Mouse (Mus musculus): ENCODE data around the gene Os9.

Os9 gene

DNA sequence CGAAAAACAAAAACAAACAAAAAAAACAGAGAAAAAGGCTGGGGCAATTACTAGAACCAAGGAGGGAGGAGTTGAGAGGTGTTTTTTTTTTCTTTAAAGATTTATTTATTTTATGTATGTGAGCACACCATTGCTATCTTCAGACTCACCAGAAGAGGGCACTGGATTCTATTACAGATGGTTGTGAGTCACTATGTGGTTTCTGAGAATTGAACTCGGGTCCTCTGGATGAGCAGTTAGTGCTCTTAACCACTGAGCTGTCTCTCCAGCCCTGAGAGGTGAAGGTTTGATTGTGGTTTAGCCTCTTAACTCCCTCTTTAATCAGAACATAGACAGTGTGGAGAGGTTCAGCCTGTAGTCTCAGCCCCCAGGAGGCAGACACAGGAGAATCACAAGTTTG, 5.9 kb downstream of the Os9 start:
- no peak for DNase-seq (ENCODE audit: low spot score in 2 of 2)

GRCm38 (mm10) chr10:127114408-127114807, 6.5 kb downstream of the Os9 start:
- no peak for DNase-seq (ENCODE audit: low spot score in 2 of 2)

DNA sequence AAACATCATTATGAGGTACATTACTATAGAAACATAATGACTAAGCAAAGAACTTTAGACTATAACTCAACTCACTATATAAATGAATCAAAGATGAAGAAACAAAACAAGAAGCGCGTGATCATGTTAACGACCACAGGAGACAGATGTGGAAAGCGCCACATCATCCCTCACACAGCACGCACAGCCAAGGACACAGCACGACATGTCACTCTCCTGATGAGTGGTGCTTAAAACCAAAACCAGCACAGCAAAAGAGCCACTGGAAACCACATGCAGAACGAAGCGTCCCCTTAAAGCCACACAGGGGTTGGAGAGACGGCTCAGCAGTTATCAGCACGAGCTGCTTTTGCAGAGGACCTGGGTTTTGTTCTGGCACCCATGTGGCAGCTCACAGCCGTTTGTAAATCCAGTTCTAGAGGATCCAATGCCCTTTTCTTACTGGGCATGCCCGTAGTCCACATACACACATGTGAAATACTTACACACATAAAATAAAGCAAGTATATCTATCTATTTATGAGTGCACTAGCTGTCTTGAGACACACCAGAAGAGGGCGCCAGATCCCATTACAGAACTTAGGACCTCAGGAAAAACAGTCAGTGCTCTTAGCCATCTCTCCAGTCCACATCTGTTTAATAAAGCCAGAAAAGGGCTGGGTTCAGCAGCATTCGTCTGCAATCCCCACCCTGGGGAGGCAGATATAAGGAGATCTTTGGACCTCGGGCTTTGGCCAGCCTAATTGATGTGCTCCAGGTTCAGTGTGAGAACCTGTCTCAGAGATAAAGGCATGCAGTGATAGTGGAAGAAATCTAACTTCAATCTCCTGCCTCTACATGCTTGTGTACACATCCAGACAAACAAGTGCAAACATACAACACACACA, 9.7 kb downstream of the Os9 start:
- DNase-seq (ENCODE audit: low spot score in 2 of 2): no peak

GRCm38 (mm10) chr10:127108262-127108583, 12.7 kb downstream of the Os9 start:
- DNase-seq (ENCODE audit: low spot score in 2 of 2): no peak

- no peak for DNase-seq (ENCODE audit: low spot score in 2 of 2)
Observed at GRCm38 (mm10) chr10:127107563-127108261, 13.2 kb downstream of the Os9 start.

DNA sequence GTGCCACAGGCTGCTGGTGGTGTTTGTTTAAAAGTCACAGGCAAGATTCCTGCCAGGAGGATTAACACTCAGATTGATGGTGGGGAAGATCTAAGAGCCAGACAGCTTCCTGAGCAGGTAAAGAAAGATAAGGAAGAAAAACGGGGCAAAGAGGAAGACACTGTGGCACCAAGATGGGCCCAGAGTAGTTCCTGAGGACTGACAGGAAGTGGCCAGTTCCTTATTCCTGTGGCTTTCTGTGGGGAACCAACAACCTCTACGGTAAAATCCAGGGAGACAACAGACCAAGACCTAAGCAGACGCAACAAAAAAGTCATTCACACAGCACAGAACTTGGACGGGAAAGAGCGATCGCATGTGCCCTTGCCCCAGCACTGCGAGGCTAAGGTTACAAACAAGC, 17.3 kb downstream of the Os9 start:
- DNase-seq (ENCODE audit: low spot score in 2 of 2): no peak

DNA sequence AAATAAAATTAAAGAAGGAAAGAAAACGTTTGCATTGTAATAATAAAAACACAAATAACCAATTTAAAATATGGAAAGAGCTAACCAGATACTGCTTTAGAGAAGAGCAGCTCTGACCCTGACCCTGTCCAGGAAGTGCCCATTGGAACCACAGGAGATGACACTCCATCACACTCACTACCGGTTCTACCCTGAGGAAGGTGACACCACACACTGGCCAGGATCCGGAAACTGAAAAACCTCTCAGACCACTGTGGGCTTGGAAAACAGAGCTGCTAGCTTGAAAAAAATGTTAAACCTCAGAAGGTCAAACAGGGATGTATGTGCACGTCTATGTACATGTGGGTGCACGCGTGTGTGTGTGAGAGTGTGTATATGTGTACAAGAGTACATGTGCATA, 19.8 kb downstream of the Os9 start:
- DNase-seq (ENCODE audit: low spot score in 2 of 2): no peak

GRCm38 (mm10) chr10:127100414-127100813, 20.5 kb downstream of the Os9 start:
- no peak for DNase-seq (ENCODE audit: low spot score in 2 of 2)

- DNase-seq (ENCODE audit: low spot score in 2 of 2): no peak
Observed at GRCm38 (mm10) chr10:127099868-127100267, 21.1 kb downstream of the Os9 start.

DNA sequence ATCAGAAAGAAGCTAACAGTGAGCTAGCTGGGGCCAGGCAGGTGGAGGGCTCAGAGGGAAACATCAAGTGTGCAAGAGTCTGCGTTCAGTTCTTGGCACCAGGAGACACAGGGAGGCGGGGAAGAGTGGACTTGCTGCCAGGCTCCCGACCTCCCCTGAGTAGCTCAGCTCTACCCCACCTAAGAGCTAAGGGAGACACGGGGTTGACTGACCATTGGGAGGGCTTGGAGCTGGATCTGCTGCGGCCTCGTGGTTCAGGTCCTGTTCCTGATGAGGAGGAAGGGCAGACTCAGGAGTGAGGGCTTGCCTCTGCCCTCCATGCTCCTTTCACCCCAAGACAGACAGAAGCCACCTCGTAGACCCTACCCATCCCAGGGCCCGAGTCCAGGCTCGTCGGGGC, 21.7 kb downstream of the Os9 start:
- DNase-seq (ENCODE audit: low spot score in 2 of 2): no peak

DNA sequence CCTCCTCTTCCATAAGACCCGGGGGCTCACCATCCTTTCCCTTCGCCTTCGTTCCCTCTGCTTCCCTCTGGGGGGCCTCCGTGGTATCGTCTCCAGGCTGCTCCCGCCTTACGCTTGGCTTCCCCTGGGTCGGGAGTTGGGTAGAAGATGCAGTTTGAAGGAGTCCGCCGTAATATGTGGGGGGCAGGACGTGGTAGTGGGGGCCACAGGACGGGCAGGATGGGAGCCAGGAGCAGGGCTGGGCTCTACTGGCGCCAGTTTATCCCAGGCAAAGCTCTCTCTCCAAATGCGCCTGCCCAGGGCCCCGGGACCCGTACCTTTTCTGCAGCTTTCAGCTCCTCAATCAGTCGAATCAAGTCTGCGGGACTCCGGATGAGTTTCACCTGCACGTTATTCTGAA, 22.4 kb downstream of the Os9 start:
- no peak for DNase-seq (ENCODE audit: low spot score in 2 of 2)

GRCm38 (mm10) chr10:127094382-127094802, 26.5 kb downstream of the Os9 start:
- peak; percentile 56 to 78 for DNase-seq (ENCODE audit: low spot score in 2 of 2)

GRCm38 (mm10) chr10:127092742-127093141, 28.2 kb downstream of the Os9 start:
- no peak for DNase-seq (ENCODE audit: low spot score in 2 of 2)

GRCm38 (mm10) chr10:127091507-127092396, 29.2 kb downstream of the Os9 start:
- DNase-seq (ENCODE audit: low spot score in 2 of 2): peak; percentile 60

GRCm38 (mm10) chr10:127090560-127091411, 30.1 kb downstream of the Os9 start:
- DNase-seq (ENCODE audit: low spot score in 2 of 2): peak; percentile 70 to 73

- DNase-seq (ENCODE audit: low spot score in 2 of 2): no peak
Observed at GRCm38 (mm10) chr10:127085633-127086032, 35.3 kb downstream of the Os9 start.

DNA sequence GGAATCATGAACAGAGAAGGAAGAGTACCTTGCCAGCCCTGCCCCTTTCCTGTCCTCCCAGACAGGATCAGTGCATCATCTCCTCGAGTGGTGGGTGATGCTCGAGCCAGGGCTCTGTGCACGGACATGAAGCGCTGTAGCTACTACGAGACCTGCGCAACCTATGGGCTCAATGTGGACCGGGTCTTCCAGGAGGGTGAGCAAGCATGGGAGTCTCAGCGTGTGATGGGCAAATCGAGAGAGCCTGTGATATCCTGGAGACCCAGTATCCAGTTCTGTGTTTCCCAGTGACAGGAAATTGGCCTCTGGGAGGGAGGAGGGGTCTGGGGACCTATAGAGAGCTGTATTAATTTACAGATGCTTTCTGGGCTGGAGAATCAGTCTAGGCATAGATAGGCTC, 35.9 kb downstream of the Os9 start:
- no peak for DNase-seq (ENCODE audit: low spot score in 2 of 2)

DNA sequence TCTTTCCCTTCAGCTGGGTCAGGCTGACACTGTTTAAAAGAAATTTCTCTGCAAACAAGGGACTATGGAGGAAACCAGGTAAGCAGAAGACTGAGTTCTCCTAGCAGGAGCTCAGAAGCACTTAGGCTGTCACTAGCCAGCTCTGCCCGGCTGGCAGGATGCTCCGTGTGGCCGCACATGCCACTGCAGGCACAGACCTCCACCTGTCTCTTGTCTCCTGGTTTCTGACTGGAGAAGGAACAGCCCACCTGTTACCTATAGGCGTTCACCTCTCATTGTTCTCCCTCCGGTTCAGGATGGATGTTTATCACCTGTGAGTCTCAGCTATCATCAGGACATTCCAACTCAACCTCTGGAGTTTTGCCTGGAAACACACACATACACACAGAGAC, 37.0 kb downstream of the Os9 start:
- DNase-seq (ENCODE audit: low spot score in 2 of 2): no peak

DNA sequence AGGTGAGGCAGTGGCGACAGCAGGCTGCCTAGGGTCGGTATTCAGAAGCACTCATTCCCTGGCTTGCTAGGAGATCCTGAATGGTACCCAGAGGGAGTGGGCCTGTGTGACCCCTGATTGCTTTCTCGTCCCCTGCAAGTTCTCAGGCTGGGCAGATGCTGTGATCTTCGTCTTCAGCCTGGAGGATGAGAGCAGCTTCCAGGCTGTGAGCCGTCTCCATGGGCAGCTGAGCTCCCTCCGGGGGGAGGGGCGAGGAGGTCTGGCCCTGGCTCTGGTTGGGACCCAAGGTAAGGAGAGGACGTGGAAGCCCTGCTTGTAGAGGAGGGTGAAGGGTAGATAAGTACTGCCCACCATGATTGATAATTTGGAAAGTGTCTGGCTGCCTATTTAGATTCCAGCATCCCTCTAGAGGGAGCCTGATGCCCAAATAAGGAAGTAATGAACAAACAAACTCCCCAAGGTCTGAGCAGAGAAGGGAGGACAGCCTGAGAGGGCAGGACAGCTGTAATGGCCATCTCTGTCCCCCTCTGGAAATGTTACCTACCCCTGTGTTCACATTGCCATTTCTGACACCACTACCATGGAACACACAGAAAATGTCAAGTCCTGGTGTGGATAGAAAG, 37.5 kb downstream of the Os9 start:
- DNase-seq (ENCODE audit: low spot score in 2 of 2): peak in 1 of 2 experiments; percentile 38

DNA sequence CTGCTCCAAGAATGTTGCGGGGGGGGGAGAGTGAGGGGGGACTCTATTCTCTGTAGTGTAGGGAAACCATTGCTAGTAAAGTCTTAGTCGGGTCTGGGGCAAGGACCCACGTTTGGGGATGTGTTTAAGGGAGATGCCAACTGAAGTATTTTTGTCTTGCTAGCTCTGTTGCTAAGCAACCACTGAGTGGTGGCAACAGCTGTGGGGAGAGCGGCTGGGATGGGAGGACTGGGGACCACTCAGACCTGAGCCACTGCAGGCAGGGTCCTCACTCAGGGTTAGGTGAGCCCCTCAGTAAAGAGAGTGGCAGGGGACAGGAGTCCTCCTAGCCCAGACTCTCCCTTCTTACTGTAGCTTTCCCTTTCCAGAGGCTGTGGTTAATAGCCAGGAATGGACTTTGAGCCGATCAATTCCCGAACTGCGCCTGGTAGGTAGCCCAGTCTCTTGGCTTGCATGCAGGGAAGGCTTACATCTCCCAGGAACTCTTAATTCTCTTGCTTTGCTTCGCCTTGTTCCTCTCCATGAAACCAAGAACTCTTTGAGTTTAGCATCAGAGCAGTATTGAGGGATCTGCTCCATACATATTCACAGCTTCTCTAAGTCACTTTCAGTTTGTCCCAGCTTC, 38.8 kb downstream of the Os9 start:
- DNase-seq (ENCODE audit: low spot score in 2 of 2): peak; percentile 64 to 74
